Mouse (Mus musculus) brain, embryonic 18.5 days (tissue): ENCODE results near the gene Mthfsl.
"Not testable (repeated sequence)": the region's sequence is repeated elsewhere in the genome, so short reads cannot be mapped to it uniquely, and the experiment has no call there.

ENCODE experiments used
- DNase-seq: peaks from one replicate; pipeline ENCODE4 v3.0.0-alpha.2; 2012; ENCODE audit warnings: low read depth, low spot score

Mthfsl gene

GRCm38 (mm10) chr9:88691307-88691706 is 28.8 kb downstream of the Mthfsl start:
- DNase-seq, result not testable (repeated sequence)

GRCm38 (mm10) chr9:88689451-88689850 is 30.6 kb downstream of the Mthfsl start:
- DNase-seq, result not testable (repeated sequence)

GRCm38 (mm10) chr9:88686719-88687118 is 33.4 kb downstream of the Mthfsl start:
- DNase-seq, result not testable (repeated sequence)

GRCm38 (mm10) chr9:88658341-88658740 is 61.8 kb downstream of the Mthfsl start:
- DNase-seq, result not testable (repeated sequence)

- not testable (repeated sequence) for DNase-seq
These were observed 69.4 kb downstream of the Mthfsl start for GRCm38 (mm10) chr9:88650742-88651141.
